Mouse (Mus musculus) G1E (cell line): Measurements from ENCODE around the gene Ppm1h. TPM values are rescaled to one million over a fixed set of nuclear protein-coding genes. Genes with fewer than 3 reads are reported as not detected.

Experiments
- ATAC-seq: 2 replicates; pipeline ENCODE4 v1.8.0; 2016; ENCODE audit warnings: mild to moderate bottlenecking; ENCODE audit not compliant: insufficient number of reproducible peaks, poor library complexity, low FRiP score, severe bottlenecking; ENCODE audit errors: extremely low read depth
- DNase-seq: peaks from one replicate; pipeline ENCODE4 v3.0.0; 2012; ENCODE audit warnings: low spot score
- H3K27me3 ChIP-seq: 2 replicates; pipeline ENCODE4 v1.6.1; 2012; ENCODE audit warnings: mild to moderate bottlenecking, low read length, inconsistent platforms; ENCODE audit not compliant: insufficient read depth
- H3K36me3 ChIP-seq: replicated peaks from 2 replicates; pipeline ENCODE3; 2012; ENCODE audit warnings: mild to moderate bottlenecking, inconsistent platforms
- H3K4me1 ChIP-seq: 2 replicates; pipeline ENCODE4 v1.6.1; 2012; ENCODE audit warnings: low read depth, low read length, inconsistent platforms, mixed read lengths; ENCODE audit not compliant: insufficient read depth
- H3K4me3 ChIP-seq: 2 replicates; pipeline ENCODE4 v1.5.1; 2012; ENCODE audit warnings: low read depth, mild to moderate bottlenecking, inconsistent platforms, low read length, moderate library complexity, mixed read lengths
- H3K9me3 ChIP-seq: replicated peaks from 2 replicates; pipeline ENCODE4 v1.6.1; 2012; ENCODE audit warnings: inconsistent platforms
- CTCF ChIP-seq: IDR thresholded peaks from 2 replicates; pipeline ENCODE4 v1.5.1; 2012; ENCODE audit warnings: low read depth, low read length, inconsistent platforms, mixed read lengths
- GATA1 ChIP-seq: IDR thresholded peaks from 2 replicates; pipeline ENCODE4 v1.6.1; 2012; ENCODE audit warnings: borderline replicate concordance, low read length, inconsistent platforms, mixed read lengths
- GATA2 ChIP-seq: IDR thresholded peaks from 2 replicates; pipeline ENCODE4 v1.6.1; 2012; ENCODE audit warnings: low read depth, low read length, inconsistent platforms, borderline replicate concordance
- POLR2AphosphoS5 ChIP-seq: IDR thresholded peaks from 2 replicates; pipeline ENCODE4 v1.6.1; 2012; ENCODE audit warnings: low read depth, low read length, inconsistent platforms; ENCODE audit not compliant: insufficient replicate concordance
- TAL1 ChIP-seq: conservative IDR thresholded peaks from 2 replicates; pipeline ENCODE4 v1.6.1; 2012; ENCODE audit warnings: low read depth, low read length, inconsistent platforms, mixed read lengths
- polyA plus RNA-seq: library from polyadenylated mRNA; stranded (reverse); fragments of >175 nt; gene quantifications from 2 replicates; pipeline ENCODE4 v1.2.3, GENCODE M21; 2012
- total RNA-seq, 2 experiments: library from RNA; stranded (forward) in 1 of 2; stranded (reverse) in 1 of 2; fragments of 200-1000 nt in 1 of 2; fragments of >200 nt in 1 of 2; fragmentation: Nextera tagmentation in 1 of 2; gene quantifications; 2 replicates each; pipeline ENCODE4 v1.2.3; 2014 to 2017

Gene Ppm1h
- total and polyA plus RNA-seq, 3 experiments = 0.27 TPM; not detected in 2

DNA sequence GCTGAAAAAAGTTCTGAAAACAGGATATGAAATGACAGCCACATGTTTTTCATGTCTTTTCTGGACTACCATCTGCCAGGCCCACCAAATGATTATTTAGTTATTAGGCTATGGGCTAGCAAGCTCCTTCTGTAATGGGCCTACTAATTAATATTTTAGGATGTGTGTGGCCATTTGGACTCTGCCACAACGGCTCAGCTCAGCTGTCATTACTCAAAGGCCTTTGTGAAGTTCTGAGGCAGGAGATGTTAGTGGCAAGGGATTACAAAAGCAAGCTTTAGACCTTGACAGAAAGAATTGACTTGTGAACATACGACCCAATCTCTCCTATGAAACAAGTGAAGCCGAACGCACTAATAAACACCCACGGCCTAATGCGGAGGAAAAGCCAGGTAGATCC lies 272.4 kb downstream of the Ppm1h start:
- Histone ChIP-seq H3K4me3 (no peak overlapping the region), H3K27me3 (no peaks in the 10 kb centered on the region), H3K36me3 (no peaks in the 10 kb centered on the region), H3K4me1 (no peaks in the 10 kb centered on the region), H3K9me3 (no peaks in the 10 kb centered on the region)
- DNase-seq (no peak), ATAC-seq (no peak)
- TF ChIP-seq CTCF (no peak), GATA2 (no peak), POLR2AphosphoS5 (no peak), GATA1 (no peak), TAL1 (no peak)

DNA sequence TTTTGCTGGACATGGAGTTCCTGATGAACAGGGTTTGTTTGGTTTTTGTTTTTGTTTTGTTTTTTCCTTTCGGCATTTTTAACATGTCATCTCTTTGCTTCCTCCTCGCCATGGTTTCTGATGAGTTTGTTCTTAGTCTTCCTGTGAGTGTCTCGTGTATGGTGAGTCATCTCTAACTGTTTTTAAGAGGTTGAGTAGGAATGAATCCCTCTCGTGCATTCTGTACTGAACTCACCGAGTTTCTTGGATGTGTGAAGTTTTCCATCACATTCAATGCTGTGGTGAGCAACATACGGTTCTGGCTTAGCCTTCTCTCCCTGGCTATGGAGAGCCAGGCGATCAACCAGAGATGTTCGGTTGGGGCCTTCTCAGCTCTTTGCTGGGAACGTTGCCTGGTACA lies 275.0 kb downstream of the Ppm1h start:
- TF ChIP-seq GATA2 (no peak), POLR2AphosphoS5 (no peak), GATA1 (no peak), TAL1 (no peak), CTCF (no peak)
- ATAC-seq (no peak), DNase-seq (no peak)
- H3K36me3 ChIP-seq = no peaks in the 10 kb centered on the region
- H3K4me1 ChIP-seq = no peaks in the 10 kb centered on the region
- H3K4me3 ChIP-seq = no peak overlapping the region
- no peaks in the 10 kb centered on the region for H3K27me3 ChIP-seq
- H3K9me3 ChIP-seq = no peaks in the 10 kb centered on the region

DNA sequence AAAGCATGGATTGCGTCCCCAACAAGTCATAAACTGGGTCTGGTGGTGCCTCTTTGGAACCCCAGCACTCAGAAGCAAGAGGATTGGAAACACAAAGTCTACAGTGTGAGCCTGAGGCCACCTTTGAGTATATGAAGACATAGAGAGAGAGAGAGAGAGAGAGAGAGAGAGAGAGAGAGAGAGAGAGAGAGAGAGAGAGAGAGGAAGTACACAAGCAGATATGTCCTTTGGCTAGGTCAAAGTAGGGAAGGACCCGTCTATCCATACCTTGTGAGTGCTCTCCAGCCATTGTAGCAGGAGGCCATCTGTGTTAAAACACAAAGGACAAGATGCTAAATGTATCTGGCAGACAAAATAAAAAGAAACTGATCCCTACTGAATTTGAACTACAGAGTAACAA lies 279.4 kb downstream of the Ppm1h start:
- TF ChIP-seq CTCF = no peak
- no peak for TF ChIP-seq GATA1
- TF ChIP-seq GATA2 = no peak
- TF ChIP-seq TAL1 = no peak
- TF ChIP-seq POLR2AphosphoS5 = no peak
- ATAC-seq (no peak), DNase-seq (no peak)
- Histone ChIP-seq H3K36me3 (no peaks in the 10 kb centered on the region), H3K27me3 (no peaks in the 10 kb centered on the region), H3K4me1 (no peaks in the 10 kb centered on the region), H3K4me3 (no peak overlapping the region), H3K9me3 (peaks cover 9% of the 10 kb centered on the region)

DNA sequence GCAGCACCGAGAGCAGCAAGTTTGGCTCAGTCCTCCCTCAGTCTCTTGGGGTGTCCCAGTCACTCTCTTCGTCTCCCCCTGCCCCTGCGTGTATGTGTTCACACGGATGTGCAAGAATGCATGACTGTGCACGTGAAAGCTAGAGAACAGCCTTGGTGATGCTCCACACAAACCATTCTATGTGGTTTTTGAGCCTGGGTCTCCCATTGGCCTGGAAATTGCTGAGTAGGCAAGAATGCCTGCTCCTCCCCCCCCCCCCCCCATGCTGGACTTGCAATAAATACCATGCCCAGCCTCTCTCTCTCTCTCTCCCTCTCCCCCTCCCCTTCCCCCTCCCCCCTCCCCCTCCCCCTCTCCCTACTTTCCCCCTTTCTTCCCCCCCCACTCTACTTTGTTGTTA lies 280.1 kb downstream of the Ppm1h start:
- DNase-seq (no peak), ATAC-seq (no peak)
- TF ChIP-seq POLR2AphosphoS5 (no peak), CTCF (no peak), TAL1 (no peak), GATA1 (no peak), GATA2 (no peak)
- H3K36me3 ChIP-seq = no peaks in the 10 kb centered on the region
- no peaks in the 10 kb centered on the region for H3K27me3 ChIP-seq
- H3K4me3 ChIP-seq = no peak overlapping the region
- H3K4me1 ChIP-seq = no peaks in the 10 kb centered on the region
- H3K9me3 ChIP-seq = peaks cover 9% of the 10 kb centered on the region

DNA sequence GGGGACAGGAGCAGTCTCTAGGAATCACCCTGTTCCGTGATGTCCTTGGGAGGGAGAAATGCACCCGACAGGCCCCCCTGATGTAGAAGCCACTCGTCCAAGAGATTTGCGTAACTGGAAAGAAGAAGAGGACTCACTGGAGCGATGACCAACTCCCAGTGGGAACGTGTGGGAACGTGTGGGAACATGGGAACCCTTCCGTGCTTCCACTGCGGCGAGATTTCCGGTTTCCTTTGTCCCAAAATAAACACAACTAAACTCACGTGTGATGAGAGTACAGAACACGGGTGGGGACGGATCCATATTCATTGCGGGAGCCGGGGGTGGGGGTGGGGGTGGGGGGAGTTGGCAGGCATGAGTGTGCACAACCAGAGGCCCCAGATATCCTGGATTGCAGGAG lies 281.7 kb downstream of the Ppm1h start:
- peaks cover 13% of the 10 kb centered on the region for H3K9me3 ChIP-seq
- H3K4me3 ChIP-seq = no peak overlapping the region
- ATAC-seq = no peak
- no peaks in the 10 kb centered on the region for H3K36me3 ChIP-seq
- TF ChIP-seq CTCF = no peak
- TF ChIP-seq GATA2 = no peak
- TF ChIP-seq TAL1 = no peak
- TF ChIP-seq POLR2AphosphoS5 = no peak
- no peak for TF ChIP-seq GATA1
- no peaks in the 10 kb centered on the region for H3K4me1 ChIP-seq
- DNase-seq = no peak
- no peaks in the 10 kb centered on the region for H3K27me3 ChIP-seq

DNA sequence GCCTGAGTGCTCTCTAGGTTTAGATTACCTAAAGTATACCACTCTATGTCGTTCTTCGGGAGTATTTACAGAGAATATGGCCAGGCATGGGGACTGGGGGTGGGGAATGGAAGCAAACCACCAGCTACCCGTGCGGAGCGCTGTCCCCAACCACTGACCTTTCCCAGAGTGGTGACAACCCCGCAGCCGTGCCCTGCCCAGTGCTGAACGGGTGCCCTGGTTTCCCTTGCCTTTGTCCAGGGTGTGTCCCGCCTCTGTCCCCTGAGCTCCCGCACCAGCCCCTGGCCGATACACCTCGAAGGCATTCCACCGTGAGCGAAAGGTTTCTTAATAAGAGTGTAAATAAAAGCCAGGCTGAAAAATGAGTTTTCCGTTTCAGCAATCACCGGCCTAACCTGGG lies 282.2 kb downstream of the Ppm1h start:
- TF ChIP-seq CTCF (no peak), GATA1 (no peak), TAL1 (no peak), GATA2 (no peak), POLR2AphosphoS5 (no peak)
- H3K4me3 ChIP-seq = no peak overlapping the region
- H3K27me3 ChIP-seq = no peaks in the 10 kb centered on the region
- no peak for DNase-seq
- H3K36me3 ChIP-seq = no peaks in the 10 kb centered on the region
- H3K4me1 ChIP-seq = no peaks in the 10 kb centered on the region
- ATAC-seq = no peak
- peaks cover 13% of the 10 kb centered on the region for H3K9me3 ChIP-seq
